9 mouse cellular contexts compared by ENCODE assay signal in genomic region chr5:21700272-21700821, GRCm38 (mm10). TPM values are rescaled to one million over a fixed set of nuclear protein-coding genes. Genes with fewer than 3 reads are reported as not detected.
A peak's percentile ranks its signal among the peaks of the same experiment; 100 is the strongest.
DNase-seq lines count a peak whose midpoint lies in the region; ATAC-seq and TF ChIP-seq lines count a peak whose summit lies in the region.
"Had no signal": no experiment of that assay in that cellular context is flagged by ENCODE, and none has a peak within 500 bp of the region (broad histone marks: within the 10 kb centered on the region; RNA-seq: fewer than 3 reads in every experiment).

No protein-coding gene starts in this region.

- no peaks in the 10 kb centered on the region for H3K27me3 ChIP-seq in cerebellum, adult 2 months (ENCODE audit: control insufficient read depth, insufficient read depth, low read length)
- no peaks in the 10 kb centered on the region for H3K27me3 ChIP-seq in megakaryocyte, embryonic 14.5 days (replicated peaks)
- H3K27me3 ChIP-seq in intestine, postnatal 0 days (replicated peaks; ENCODE audit: control insufficient read depth, insufficient read depth, low read length), result no peaks in the 10 kb centered on the region
- H3K27me3 ChIP-seq in stomach, embryonic 14.5 days (ENCODE audit: control insufficient read depth, insufficient read depth, low read length), result no peaks in the 10 kb centered on the region

- TF ChIP-seq POLR2A in cerebellum, adult 2 months (IDR thresholded peaks at IDR 0.05; ENCODE audit: borderline replicate concordance, insufficient read depth, low read length), result no peak

- no peak for TF ChIP-seq CTCF in cerebellum, adult 2 months (IDR thresholded peaks at IDR 0.05; ENCODE audit: borderline replicate concordance, insufficient read depth, low read depth, low read length)
- TF ChIP-seq CTCF in intestine, postnatal 0 days (IDR thresholded peaks at IDR 0.05; ENCODE audit: low read depth), result no peak

- peak overlapping the region; percentile 77 for H3K4me2 ChIP-seq in intestine, postnatal 0 days (replicated peaks; ENCODE audit: low read depth)
- peak overlapping the region; percentile 61 for H3K4me2 ChIP-seq in stomach, embryonic 14.5 days (replicated peaks; ENCODE audit: low read depth, low read length)

- no peaks in the 10 kb centered on the region; the same call in 1 of the 2 replicates for H3K4me1 ChIP-seq in cerebellum, adult 2 months (ENCODE audit: control insufficient read depth, insufficient read depth, low read length)
- H3K4me1 ChIP-seq in megakaryocyte, embryonic 14.5 days, result peaks cover 21% of the 10 kb centered on the region
- H3K4me1 ChIP-seq in intestine, postnatal 0 days (replicated peaks; ENCODE audit: control insufficient read depth, insufficient read depth, low read length), result no peaks in the 10 kb centered on the region
- H3K4me1 ChIP-seq in stomach, embryonic 14.5 days (ENCODE audit: control insufficient read depth, insufficient read depth, low read length), result no peaks in the 10 kb centered on the region

- H3K36me3 ChIP-seq in megakaryocyte, embryonic 14.5 days (replicated peaks; ENCODE audit: low read length), result no peaks in the 10 kb centered on the region
- H3K36me3 ChIP-seq in intestine, postnatal 0 days (ENCODE audit: control insufficient read depth, insufficient read depth), result no peaks in the 10 kb centered on the region
- H3K36me3 ChIP-seq in stomach, embryonic 14.5 days (ENCODE audit: control insufficient read depth, insufficient read depth, low read length), result no peaks in the 10 kb centered on the region

- H3K27ac ChIP-seq in cerebellum, adult 2 months (ENCODE audit: insufficient read depth, low read length), result no peak overlapping the region
- no peak overlapping the region for H3K27ac ChIP-seq in intestine, postnatal 0 days (ENCODE audit: low read depth, low read length)
- no peak overlapping the region for H3K27ac ChIP-seq in stomach, embryonic 14.5 days (ENCODE audit: low read length)

- no peaks in the 10 kb centered on the region; the same call in 1 of the 2 replicates for H3K9me3 ChIP-seq in megakaryocyte, embryonic 14.5 days
- no peaks in the 10 kb centered on the region for H3K9me3 ChIP-seq in intestine, postnatal 0 days (ENCODE audit: control insufficient read depth)
- H3K9me3 ChIP-seq in stomach, embryonic 14.5 days (ENCODE audit: control insufficient read depth, low read depth, low read length), result no peaks in the 10 kb centered on the region

- 0 out of 2 replicates have a peak overlapping the region, but pooled peaks have one; percentile 52 for H3K9ac ChIP-seq in intestine, postnatal 0 days (ENCODE audit: low read depth, low read length)
- H3K9ac ChIP-seq in stomach, embryonic 14.5 days (replicated peaks; ENCODE audit: low read depth, low read length), result no peak overlapping the region; the same call in 1 of the 2 replicates

- DNase-seq in cerebellum, adult 2 months, result peak in 1 of 2 experiments; percentile 13
- DNase-seq in cerebellum, postnatal 25 days, result no peak
- no peak for DNase-seq in layer of hippocampus, adult 8-10 months (ENCODE audit: low spot score in 2 of 2)
- no peak for DNase-seq in right cerebral cortex, postnatal 10 days (ENCODE audit: low spot score in 2 of 2)

- ATAC-seq in megakaryocyte, adult 5-6 weeks (ENCODE audit: poor library complexity, severe bottlenecking), result no peak
- no peak for ATAC-seq in intestine, postnatal 0 days
- ATAC-seq in stomach, embryonic 14.5 days (ENCODE audit: insufficient number of reproducible peaks, insufficient read depth, low FRiP score, low read depth), result no peak

- peak overlapping the region; percentile 92 for H3K4me3 ChIP-seq in cerebellum, adult 2 months (replicated peaks; ENCODE audit: insufficient read depth, low read depth, low read length)
- H3K4me3 ChIP-seq in megakaryocyte, embryonic 14.5 days (replicated peaks), result peak overlapping the region; percentile 98
- H3K4me3 ChIP-seq in intestine, postnatal 0 days (ENCODE audit: low read depth, low read length), result peak overlapping the region; percentile 60
- peak overlapping the region; percentile 63 for H3K4me3 ChIP-seq in stomach, embryonic 14.5 days (ENCODE audit: low read depth, low read length)

- 4% methylated on average over 10 of the region's 10 CpGs for WGBS in cerebellum, adult 2 months
- 18% methylated on average over 10 of the region's 10 CpGs for WGBS in intestine, postnatal 0 days
- 16% methylated on average over 10 of the region's 10 CpGs for WGBS in stomach, embryonic 14.5 days

RNA-seq across cellular contexts. Expression of gene Napepld, which starts 0.8 kb away (rescaled TPM):
- polyA plus RNA-seq in cerebellum, adult 2 months (2012; rRNA removed), result 7.4 and 7.7 TPM in 2 replicates
- 0.17 and 0.44 TPM in 2 replicates for polyA plus RNA-seq in megakaryocyte, embryonic 14.5 days (2012; ENCODE audit: insufficient read depth, low replicate concordance)
- total RNA-seq in megakaryocyte, adult 5-6 weeks (2015), result 1.7 and 2.1 TPM in 2 replicates
- total RNA-seq in megakaryocyte, adult 5-6 weeks (2017), result 0.62 and 1.2 TPM in 2 replicates
- 2.1 and 2.3 TPM in 2 replicates for polyA plus RNA-seq in intestine, postnatal 0 days (2015; fragmentation: Nextera tagmentation; extraction: Ambion mirVana)
- 3.4 and 3.7 TPM in 2 replicates for polyA plus RNA-seq in stomach, embryonic 14.5 days (2014; fragmentation: Nextera tagmentation; extraction: Ambion mirVana)
- total RNA-seq in layer of hippocampus, adult 8-10 months (2022), result 10 to 100 TPM; 21.7 to 28.2 (median 23.9) TPM

RNA-seq across cellular contexts. Expression of gene Pmpcb, which starts 36.6 kb away (rescaled TPM):
- polyA plus RNA-seq in cerebellum, adult 2 months (2012; rRNA removed), result 76.7 and 81.8 TPM in 2 replicates
- polyA plus RNA-seq in megakaryocyte, embryonic 14.5 days (2012; ENCODE audit: insufficient read depth, low replicate concordance), result 10.3 and 19.0 TPM in 2 replicates
- 57.5 and 62.6 TPM in 2 replicates for total RNA-seq in megakaryocyte, adult 5-6 weeks (2015)
- 64.2 and 65.4 TPM in 2 replicates for total RNA-seq in megakaryocyte, adult 5-6 weeks (2017)
- polyA plus RNA-seq in intestine, postnatal 0 days (2015; fragmentation: Nextera tagmentation; extraction: Ambion mirVana), result 68.9 and 70.0 TPM in 2 replicates
- 83.7 and 84.3 TPM in 2 replicates for polyA plus RNA-seq in stomach, embryonic 14.5 days (2014; fragmentation: Nextera tagmentation; extraction: Ambion mirVana)
- total RNA-seq in layer of hippocampus, adult 8-10 months (2022), result 10 to 100 TPM; 69.8 to 85.6 (median 79.1) TPM

RNA-seq across cellular contexts. Expression of gene Armc10, which starts 54.7 kb away (rescaled TPM):
- 17.3 and 17.9 TPM in 2 replicates for polyA plus RNA-seq in cerebellum, adult 2 months (2012; rRNA removed)
- polyA plus RNA-seq in megakaryocyte, embryonic 14.5 days (2012; ENCODE audit: insufficient read depth, low replicate concordance), result 17.2 and 24.5 TPM in 2 replicates
- 27.5 and 33.1 TPM in 2 replicates for total RNA-seq in megakaryocyte, adult 5-6 weeks (2015)
- 27.0 and 30.3 TPM in 2 replicates for total RNA-seq in megakaryocyte, adult 5-6 weeks (2017)
- polyA plus RNA-seq in intestine, postnatal 0 days (2015; fragmentation: Nextera tagmentation; extraction: Ambion mirVana), result 15.0 and 15.6 TPM in 2 replicates
- 57.5 and 59.2 TPM in 2 replicates for polyA plus RNA-seq in stomach, embryonic 14.5 days (2014; fragmentation: Nextera tagmentation; extraction: Ambion mirVana)
- total RNA-seq in layer of hippocampus, adult 8-10 months (2022), result 10 to 100 TPM; 18.8 to 21.6 (median 21.4) TPM

RNA-seq across cellular contexts. Expression of gene Fbxl13, which starts 54.9 kb away (rescaled TPM):
- 0.21 and 0.30 TPM in 2 replicates for polyA plus RNA-seq in cerebellum, adult 2 months (2012; rRNA removed)
- not detected in 2 replicates for polyA plus RNA-seq in megakaryocyte, embryonic 14.5 days (2012; ENCODE audit: insufficient read depth, low replicate concordance)
- 0.23 TPM in 1 of 2 replicates, not detected in the other for total RNA-seq in megakaryocyte, adult 5-6 weeks (2015)
- not detected in 2 replicates for total RNA-seq in megakaryocyte, adult 5-6 weeks (2017)
- polyA plus RNA-seq in intestine, postnatal 0 days (2015; fragmentation: Nextera tagmentation; extraction: Ambion mirVana), result 0.07 and 0.08 TPM in 2 replicates
- 0.29 TPM in 2 replicates for polyA plus RNA-seq in stomach, embryonic 14.5 days (2014; fragmentation: Nextera tagmentation; extraction: Ambion mirVana)
- under 1 TPM in 3 of 4 experiments, not detected in 1; 0.19 to 0.52 (median 0.47) TPM for total RNA-seq in layer of hippocampus, adult 8-10 months (2022)
- total RNA-seq: neutrophil, adult 5-6 weeks had no signal
